Mouse (Mus musculus) midbrain, embryonic 16.5 days (tissue): ENCODE data around the gene Tnip3. TPM values are rescaled to one million over a fixed set of nuclear protein-coding genes. Genes with fewer than 3 reads are reported as not detected.

Experiments
- ATAC-seq: fragments of 200-750 bp; cut with Nextera tagmentation; 2 replicates; pipeline ENCODE4 v1.8.0; 2017; ENCODE audit warnings: moderate TSS enrichment
- H3K27ac ChIP-seq: fragments of 300-500 bp; sonication (generic); 2 replicates; pipeline ENCODE4 v1.5.1; 2014; ENCODE audit warnings: mild to moderate bottlenecking, low read length, mixed read lengths
- H3K27me3 ChIP-seq: fragments of 300-500 bp; sonication (generic); 2 replicates; pipeline ENCODE4 v1.6.1; 2014; ENCODE audit warnings: low read depth, low read length, mixed read lengths; ENCODE audit not compliant: control insufficient read depth, insufficient read depth
- H3K36me3 ChIP-seq: fragments of 300-500 bp; sonication (generic); 2 replicates; pipeline ENCODE4 v1.6.1; 2014; ENCODE audit warnings: mild to moderate bottlenecking, low read length, moderate library complexity, mixed read lengths; ENCODE audit not compliant: control insufficient read depth, insufficient read depth
- H3K4me1 ChIP-seq: fragments of 300-500 bp; sonication (generic); 2 replicates; pipeline ENCODE4 v1.6.1; 2014; ENCODE audit warnings: mild to moderate bottlenecking, low read length, mixed read lengths; ENCODE audit not compliant: control insufficient read depth, insufficient read depth
- H3K4me2 ChIP-seq: fragments of 300-500 bp; sonication (generic); 2 replicates; pipeline ENCODE4 v1.6.1; 2014; ENCODE audit warnings: mild to moderate bottlenecking, low read length, mixed read lengths
- H3K4me3 ChIP-seq: fragments of 300-500 bp; sonication (generic); 2 replicates; pipeline ENCODE4 v1.5.1; 2014; ENCODE audit warnings: low read depth, mild to moderate bottlenecking, low read length, moderate library complexity, mixed read lengths
- H3K9ac ChIP-seq: fragments of 300-500 bp; sonication (generic); 2 replicates; pipeline ENCODE4 v1.6.1; 2014; ENCODE audit warnings: low read depth, low read length, mixed read lengths
- H3K9me3 ChIP-seq: fragments of 300-500 bp; sonication (generic); replicated peaks from 2 replicates; pipeline ENCODE4 v1.6.1; 2014; ENCODE audit warnings: mild to moderate bottlenecking, low read length, mixed read lengths; ENCODE audit not compliant: control insufficient read depth, poor library complexity, severe bottlenecking
- WGBS: fragments of 180-500 bp; shearing (Covaris S2); extraction: QIAGEN DNeasy Blood & Tissue Kit; methylation state at CpG from one replicate; pipeline ENCODE4 v1.1.7; 2014; 5-methylcytosine and 5-hydroxymethylcytosine counted together
- polyA plus RNA-seq: library from polyadenylated mRNA; unstranded; fragments of >200 nt; fragmentation: Nextera tagmentation; extraction: Ambion mirVana; gene quantifications from 2 replicates; pipeline ENCODE4 v1.2.1, GENCODE M21; 2015

Gene Tnip3
- polyA plus RNA-seq, 1 experiment from 2014 or later = not detected

DNA sequence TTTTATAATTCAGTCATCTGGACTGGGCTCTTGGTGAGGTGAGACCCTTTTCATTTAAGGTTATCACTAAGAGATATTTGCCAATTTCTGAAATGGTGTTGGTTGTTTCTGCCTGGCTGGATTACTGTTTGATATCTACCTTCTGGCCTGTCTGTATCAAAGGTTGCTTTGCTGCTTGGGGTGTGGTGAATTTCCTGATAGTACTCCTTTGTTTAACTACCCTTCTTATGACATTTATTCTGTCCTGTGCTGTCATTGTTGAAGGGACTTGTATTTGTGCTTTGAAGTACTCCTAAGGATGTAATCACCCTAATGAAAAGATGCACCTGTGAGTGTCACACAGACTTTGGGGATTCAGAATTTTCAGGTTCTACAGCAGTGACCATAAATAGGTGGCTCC, 96.1 kb downstream of the Tnip3 start:
- H3K4me2 ChIP-seq = no peak overlapping the region
- no peaks in the 10 kb centered on the region for H3K27me3 ChIP-seq
- H3K4me3 ChIP-seq = no peak overlapping the region
- H3K9me3 ChIP-seq = no peaks in the 10 kb centered on the region
- H3K4me1 ChIP-seq = no peaks in the 10 kb centered on the region
- ATAC-seq = no peak
- H3K9ac ChIP-seq = no peak overlapping the region
- H3K27ac ChIP-seq = no peak overlapping the region
- no peaks in the 10 kb centered on the region for H3K36me3 ChIP-seq

GRCm38 (mm10) chr6:65623016-65623715, 98.1 kb downstream of the Tnip3 start:
- H3K27ac ChIP-seq = no peak overlapping the region
- no peaks in the 10 kb centered on the region for H3K9me3 ChIP-seq
- no peak for ATAC-seq
- H3K27me3 ChIP-seq = no peaks in the 10 kb centered on the region
- no peak overlapping the region for H3K4me2 ChIP-seq
- H3K9ac ChIP-seq = no peak overlapping the region
- H3K4me1 ChIP-seq = no peaks in the 10 kb centered on the region
- no peaks in the 10 kb centered on the region for H3K36me3 ChIP-seq
- no peak overlapping the region for H3K4me3 ChIP-seq
- 68% methylated on average over 3 of the region's 3 CpGs for WGBS

DNA sequence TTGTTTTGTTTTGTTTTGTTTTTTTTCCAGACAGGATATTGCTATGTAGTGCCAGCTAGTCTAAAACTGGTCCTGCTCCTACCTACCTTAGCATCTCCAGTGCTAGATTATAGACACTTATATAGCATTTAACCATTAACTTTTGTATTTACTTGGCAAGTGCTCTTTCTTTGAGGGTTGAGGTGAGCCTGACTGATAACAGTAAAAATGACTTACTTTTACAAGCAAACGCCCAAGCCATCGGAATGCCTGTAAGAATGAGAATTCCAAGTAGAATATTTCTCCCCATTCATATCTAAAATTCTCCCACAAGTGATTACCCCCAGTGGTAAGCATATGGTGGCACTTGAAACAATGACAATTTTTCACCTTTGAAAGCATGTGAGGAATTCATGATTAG, 105.5 kb downstream of the Tnip3 start:
- Histone ChIP-seq H3K4me1 (no peaks in the 10 kb centered on the region), H3K9me3 (no peaks in the 10 kb centered on the region), H3K9ac (no peak overlapping the region), H3K36me3 (no peaks in the 10 kb centered on the region), H3K4me3 (no peak overlapping the region), H3K27me3 (no peaks in the 10 kb centered on the region), H3K4me2 (no peak overlapping the region), H3K27ac (no peak overlapping the region)
- no peak for ATAC-seq
- WGBS = 93% methylated on average over 2 of the region's 2 CpGs

- Histone ChIP-seq H3K36me3 (no peaks in the 10 kb centered on the region), H3K27me3 (no peaks in the 10 kb centered on the region), H3K9me3 (no peaks in the 10 kb centered on the region), H3K9ac (no peak overlapping the region), H3K4me2 (no peak overlapping the region), H3K4me1 (no peaks in the 10 kb centered on the region), H3K4me3 (no peak overlapping the region), H3K27ac (no peak overlapping the region)
- ATAC-seq = no peak
- WGBS = 90% methylated on average over 5 of the region's 5 CpGs
Observed at GRCm38 (mm10) chr6:65632184-65632583, 107.1 kb downstream of the Tnip3 start.

DNA sequence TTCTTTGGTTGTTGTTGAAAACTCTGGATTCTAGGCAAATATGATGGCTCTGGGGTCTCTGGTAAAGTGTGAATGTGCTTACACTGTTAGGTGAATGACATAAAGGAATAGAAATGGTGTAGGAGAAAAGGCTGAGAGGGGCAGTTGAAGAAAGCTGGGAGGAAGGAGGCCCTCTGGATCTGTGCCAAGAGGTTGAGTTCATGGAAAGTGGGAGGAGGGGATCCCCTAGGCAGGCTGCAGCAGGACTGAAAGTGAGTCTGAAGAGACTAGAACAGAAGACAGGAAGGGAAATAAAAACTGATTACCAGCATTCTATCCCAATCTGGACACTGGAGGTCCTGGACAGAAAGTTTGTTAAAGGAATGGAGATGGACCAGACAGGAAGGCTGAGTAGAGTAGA, 117.3 kb downstream of the Tnip3 start:
- Histone ChIP-seq H3K36me3 (no peaks in the 10 kb centered on the region), H3K4me2 (no peak overlapping the region), H3K9ac (no peak overlapping the region), H3K4me3 (no peak overlapping the region), H3K27me3 (no peaks in the 10 kb centered on the region), H3K9me3 (peaks cover 7% of the 10 kb centered on the region; the same call in 1 of the 2 replicates), H3K27ac (no peak overlapping the region), H3K4me1 (no peaks in the 10 kb centered on the region)
- no peak for ATAC-seq

- H3K9me3 ChIP-seq = no peaks in the 10 kb centered on the region; the same call in 1 of the 2 replicates
- ATAC-seq = no peak
- WGBS = 29% methylated on average over 4 of the region's 4 CpGs
Observed at GRCm38 (mm10) chr6:65644110-65644509, 119.0 kb downstream of the Tnip3 start.

GRCm38 (mm10) chr6:65646408-65646807, 121.3 kb downstream of the Tnip3 start:
- 75% methylated on average over 3 of the region's 3 CpGs for WGBS
- ATAC-seq = no peak

More at GRCm38 (mm10) chr6:65644110-65644509, 119.0 kb downstream of the Tnip3 start:
- no peaks in the 10 kb centered on the region for H3K36me3 ChIP-seq
- no peak overlapping the region for H3K9ac ChIP-seq
- H3K4me1 ChIP-seq = no peaks in the 10 kb centered on the region
- no peak overlapping the region for H3K4me2 ChIP-seq
- H3K27me3 ChIP-seq = no peaks in the 10 kb centered on the region
- no peak overlapping the region for H3K4me3 ChIP-seq
- H3K27ac ChIP-seq = no peak overlapping the region

DNA sequence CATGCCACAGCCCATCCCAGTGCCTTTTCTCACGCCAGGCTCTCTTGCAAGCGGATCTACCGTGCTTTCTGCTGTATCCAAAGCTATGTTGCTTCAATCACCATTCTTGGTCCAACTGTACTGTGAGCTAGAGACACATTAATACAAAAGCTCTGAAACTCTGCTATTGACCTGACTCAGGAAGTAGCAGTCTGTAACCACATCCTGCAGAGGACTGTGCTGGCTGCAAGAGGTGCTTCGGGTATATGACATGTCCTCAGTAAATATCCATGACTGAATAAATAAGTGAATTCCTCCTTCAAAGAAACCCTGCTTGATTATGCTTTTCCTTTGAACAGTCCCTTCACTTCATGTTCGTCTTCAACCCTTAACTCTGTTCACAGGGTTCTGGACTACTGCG, 122.6 kb downstream of the Tnip3 start:
- H3K4me3 ChIP-seq = no peak overlapping the region

More at GRCm38 (mm10) chr6:65646408-65646807, 121.3 kb downstream of the Tnip3 start:
- no peaks in the 10 kb centered on the region for H3K4me1 ChIP-seq
- H3K9ac ChIP-seq = no peak overlapping the region
- no peak overlapping the region for H3K4me3 ChIP-seq
- H3K27ac ChIP-seq = no peak overlapping the region
- no peaks in the 10 kb centered on the region for H3K36me3 ChIP-seq
- no peaks in the 10 kb centered on the region for H3K27me3 ChIP-seq
- no peaks in the 10 kb centered on the region for H3K9me3 ChIP-seq
- no peak overlapping the region for H3K4me2 ChIP-seq

DNA sequence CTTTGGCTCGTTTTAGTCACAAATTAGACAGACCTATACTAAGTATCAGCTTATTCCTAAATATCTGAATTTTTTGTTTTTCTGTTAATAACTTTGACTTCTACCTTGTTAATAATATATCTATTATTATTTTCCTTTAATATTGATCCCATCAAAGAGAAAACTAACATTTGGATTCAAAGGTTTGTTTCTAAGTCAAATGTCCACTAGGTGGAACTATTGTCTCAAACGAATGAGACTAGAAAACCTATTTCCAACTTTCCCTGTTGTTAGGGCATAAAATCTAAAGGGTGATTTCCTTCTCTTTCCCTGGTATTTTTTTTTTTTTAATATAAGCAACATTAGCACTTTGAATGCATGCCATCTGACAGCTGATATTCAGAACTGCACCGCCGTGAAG, 126.3 kb downstream of the Tnip3 start:
- H3K9ac ChIP-seq = no peak overlapping the region
- no peaks in the 10 kb centered on the region for H3K36me3 ChIP-seq
- H3K4me1 ChIP-seq = no peaks in the 10 kb centered on the region
- no peak overlapping the region for H3K27ac ChIP-seq
- 30% methylated on average over 4 of the region's 4 CpGs for WGBS
- ATAC-seq = no peak
- no peaks in the 10 kb centered on the region for H3K9me3 ChIP-seq
- H3K4me2 ChIP-seq = no peak overlapping the region
- H3K27me3 ChIP-seq = no peaks in the 10 kb centered on the region
- H3K4me3 ChIP-seq = no peak overlapping the region

More for the DNA sequence above, 122.6 kb downstream of the Tnip3 start:
- Histone ChIP-seq H3K4me2 (no peak overlapping the region), H3K9ac (no peak overlapping the region), H3K4me1 (no peaks in the 10 kb centered on the region), H3K9me3 (no peaks in the 10 kb centered on the region), H3K27ac (no peak overlapping the region), H3K27me3 (no peaks in the 10 kb centered on the region), H3K36me3 (no peaks in the 10 kb centered on the region)
- 86% methylated on average over 6 of the region's 6 CpGs for whole genome bisulfite sequencing
- no peak for ATAC-seq
